Comparison of ENCODE assay signal across 9 mouse cellular contexts in the genomic region with DNA sequence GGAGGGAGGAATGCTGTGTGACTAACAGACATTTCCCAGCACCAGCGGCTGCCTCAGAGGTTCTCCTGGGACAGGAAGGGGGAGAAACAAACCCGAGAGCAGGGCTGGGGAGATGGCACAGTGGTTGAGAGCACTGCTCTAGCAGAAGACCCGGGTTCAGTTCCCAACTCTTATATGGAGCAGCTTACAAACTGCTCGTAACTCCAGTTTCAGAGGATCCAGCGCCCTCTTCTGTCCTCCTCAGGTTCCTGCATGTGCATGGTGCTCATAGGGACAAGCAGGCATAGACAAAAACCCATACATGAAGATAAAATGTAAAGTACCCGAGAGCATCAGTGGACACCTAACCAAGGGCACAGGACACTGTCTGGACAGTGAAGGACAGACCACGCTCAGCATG. TPM values are rescaled to one million over a fixed set of nuclear protein-coding genes. Genes with fewer than 3 reads are reported as not detected.
DNase-seq lines count a peak whose midpoint lies in the region; ATAC-seq and TF ChIP-seq lines count a peak whose summit lies in the region.
"Had no signal": no experiment of that assay in that cellular context is flagged by ENCODE, and none has a peak within 500 bp of the region (broad histone marks: within the 10 kb centered on the region; RNA-seq: fewer than 3 reads in every experiment).

No protein-coding gene starts in this region.

- H3K79me2 ChIP-seq in liver, adult 2 months (ENCODE audit: control insufficient read depth, insufficient read depth, low read length), result no peaks in the 10 kb centered on the region

- H3K27ac ChIP-seq in liver, adult 2 months (replicated peaks; ENCODE audit: insufficient read depth, low read depth, low read length), result no peak overlapping the region
- H3K27ac ChIP-seq in liver, embryonic 12.5 days, result no peak overlapping the region
- H3K27ac ChIP-seq in embryonic facial prominence, embryonic 10.5 days (replicated peaks), result no peak overlapping the region
- no peak overlapping the region for H3K27ac ChIP-seq in midbrain, embryonic 13.5 days
- no peak overlapping the region for H3K27ac ChIP-seq in intestine, embryonic 15.5 days

- ATAC-seq in liver, embryonic 12.5 days, result no peak
- ATAC-seq in midbrain, embryonic 13.5 days, result peak; percentile 20; the same call in 1 of the 2 replicates
- no peak for ATAC-seq in erythroid progenitor cell, adult 5-6 weeks (replicated peaks; ENCODE audit: low FRiP score, poor library complexity, severe bottlenecking)
- no peak for ATAC-seq in intestine, embryonic 15.5 days

- H3K36me3 ChIP-seq in liver, adult 2 months (ENCODE audit: control insufficient read depth, insufficient read depth, low read length), result no peaks in the 10 kb centered on the region
- no peaks in the 10 kb centered on the region for H3K36me3 ChIP-seq in liver, embryonic 12.5 days
- H3K36me3 ChIP-seq in embryonic facial prominence, embryonic 10.5 days (replicated peaks), result no peaks in the 10 kb centered on the region
- H3K36me3 ChIP-seq in midbrain, embryonic 13.5 days, result no peaks in the 10 kb centered on the region
- no peaks in the 10 kb centered on the region for H3K36me3 ChIP-seq in intestine, embryonic 15.5 days

- peak; percentile 66 for TF ChIP-seq CTCF in liver, adult 2 months (IDR thresholded peaks at IDR 0.05; ENCODE audit: low read depth, low read length)

- peaks cover 4% of the 10 kb centered on the region; the same call in 1 of the 2 replicates for H3K27me3 ChIP-seq in liver, adult 2 months (ENCODE audit: control insufficient read depth, insufficient read depth, low read length)
- H3K27me3 ChIP-seq in liver, embryonic 12.5 days (replicated peaks), result peaks cover 85% of the 10 kb centered on the region
- H3K27me3 ChIP-seq in embryonic facial prominence, embryonic 10.5 days (replicated peaks; ENCODE audit: low read depth, poor library complexity, severe bottlenecking), result peaks cover 36% of the 10 kb centered on the region
- no peaks in the 10 kb centered on the region for H3K27me3 ChIP-seq in midbrain, embryonic 13.5 days
- peaks cover 4% of the 10 kb centered on the region; the same call in 1 of the 2 replicates for H3K27me3 ChIP-seq in intestine, embryonic 15.5 days (replicated peaks)

- H3K9ac ChIP-seq in liver, adult 2 months (ENCODE audit: low read depth, low read length), result no peak overlapping the region
- H3K9ac ChIP-seq in liver, embryonic 12.5 days, result no peak overlapping the region
- H3K9ac ChIP-seq in midbrain, embryonic 13.5 days (replicated peaks), result no peak overlapping the region
- no peak overlapping the region for H3K9ac ChIP-seq in intestine, embryonic 15.5 days

- H3K4me1 ChIP-seq in liver, adult 2 months (ENCODE audit: control insufficient read depth, insufficient read depth, low read length), result no peaks in the 10 kb centered on the region
- H3K4me1 ChIP-seq in liver, embryonic 12.5 days, result peaks cover 9% of the 10 kb centered on the region; the same call in 1 of the 2 replicates
- peaks cover 73% of the 10 kb centered on the region for H3K4me1 ChIP-seq in embryonic facial prominence, embryonic 10.5 days
- peaks cover 76% of the 10 kb centered on the region for H3K4me1 ChIP-seq in midbrain, embryonic 13.5 days (replicated peaks)
- H3K4me1 ChIP-seq in intestine, embryonic 15.5 days (replicated peaks), result 0 out of 2 replicates have a peak, but pooled peaks cover 8% of the 10 kb centered on the region

- no peak for TF ChIP-seq POLR2A in liver, adult 2 months (IDR thresholded peaks at IDR 0.05; ENCODE audit: extremely low read depth, insufficient read depth, low read length)

- peak; percentile 54 to 85 for DNase-seq in adrenal gland, adult (ENCODE audit: inconsistent age in 2 of 2, low spot score in 1 of 2)
- no peak for DNase-seq in adrenal gland, adult 8-10 months
- DNase-seq in liver, adult 2 months (ENCODE audit: extremely low read depth, low read depth, low spot score), result peak; percentile 55
- peak; percentile 58 for DNase-seq in embryonic facial prominence, embryonic 10.5 days (ENCODE audit: low spot score)

- WGBS in liver, adult 2 months, result 15% methylated on average over 7 of the region's 7 CpGs
- WGBS in liver, embryonic 12.5 days (ENCODE audit: insufficient replicate concordance), result 9% methylated on average over 7 of the region's 7 CpGs
- WGBS in embryonic facial prominence, embryonic 10.5 days, result 18% methylated on average over 7 of the region's 7 CpGs
- WGBS in midbrain, embryonic 13.5 days, result 19% methylated on average over 7 of the region's 7 CpGs
- WGBS in intestine, embryonic 15.5 days, result 19% methylated on average over 7 of the region's 7 CpGs

- no peak overlapping the region for H3K4me2 ChIP-seq in liver, embryonic 12.5 days
- no peak overlapping the region for H3K4me2 ChIP-seq in midbrain, embryonic 13.5 days (replicated peaks)
- no peak overlapping the region for H3K4me2 ChIP-seq in intestine, embryonic 15.5 days (replicated peaks)

- no peaks in the 10 kb centered on the region for H3K9me3 ChIP-seq in liver, embryonic 12.5 days (replicated peaks)
- no peaks in the 10 kb centered on the region for H3K9me3 ChIP-seq in embryonic facial prominence, embryonic 10.5 days
- H3K9me3 ChIP-seq in midbrain, embryonic 13.5 days, result no peaks in the 10 kb centered on the region
- no peaks in the 10 kb centered on the region for H3K9me3 ChIP-seq in intestine, embryonic 15.5 days

- H3K4me3 ChIP-seq in liver, adult 2 months (ENCODE audit: insufficient read depth, low read depth, low read length), result no peak overlapping the region
- no peak overlapping the region for H3K4me3 ChIP-seq in liver, embryonic 12.5 days
- H3K4me3 ChIP-seq in embryonic facial prominence, embryonic 10.5 days, result no peak overlapping the region
- no peak overlapping the region for H3K4me3 ChIP-seq in midbrain, embryonic 13.5 days (replicated peaks)
- H3K4me3 ChIP-seq in intestine, embryonic 15.5 days (replicated peaks), result no peak overlapping the region

RNA-seq across cellular contexts. Expression of gene Gm10188, which starts 18.6 kb away (rescaled TPM):
- not detected for total RNA-seq in adrenal gland, adult 8-10 months (2022)
- total RNA-seq in liver, adult 2 months (2014; rRNA removed), result not detected in 2 replicates
- polyA plus RNA-seq in liver, adult 2 months (2012; rRNA removed), result not detected in 2 replicates
- polyA plus RNA-seq in liver, embryonic 12.5 days (2016; fragmentation: Nextera tagmentation; extraction: Ambion mirVana), result not detected in 2 replicates
- polyA plus RNA-seq in embryonic facial prominence, embryonic 10.5 days (2016; fragmentation: Nextera tagmentation; extraction: Ambion mirVana), result not detected in 2 replicates
- 0.58 and 1.1 TPM in 2 replicates for polyA plus RNA-seq in midbrain, embryonic 13.5 days (2015; fragmentation: Nextera tagmentation; extraction: Ambion mirVana)
- not detected in 2 replicates for total RNA-seq in erythroid progenitor cell, adult 5-6 weeks (2015; ENCODE audit: low replicate concordance)
- not detected in 2 replicates for total RNA-seq in erythroid progenitor cell, adult 5-6 weeks (2017; ENCODE audit: low replicate concordance)
- not detected in 2 replicates for polyA plus RNA-seq in intestine, embryonic 15.5 days (2015; fragmentation: Nextera tagmentation; extraction: Ambion mirVana)
- polyA plus RNA-seq: large intestine, adult 2 months had no signal

RNA-seq across cellular contexts. Expression of gene AC124108.1, which starts 19.7 kb away (rescaled TPM):
- total RNA-seq in adrenal gland, adult 8-10 months (2022), result under 1 TPM; 0.10 to 0.17 (median 0.14) TPM
- not detected in 2 replicates for total RNA-seq in liver, adult 2 months (2014; rRNA removed)
- not detected in 2 replicates for polyA plus RNA-seq in liver, adult 2 months (2012; rRNA removed)
- polyA plus RNA-seq in liver, embryonic 12.5 days (2016; fragmentation: Nextera tagmentation; extraction: Ambion mirVana), result not detected in 2 replicates
- polyA plus RNA-seq in embryonic facial prominence, embryonic 10.5 days (2016; fragmentation: Nextera tagmentation; extraction: Ambion mirVana), result 1.00 and 1.4 TPM in 2 replicates
- polyA plus RNA-seq in midbrain, embryonic 13.5 days (2015; fragmentation: Nextera tagmentation; extraction: Ambion mirVana), result 5.6 and 6.1 TPM in 2 replicates
- total RNA-seq in erythroid progenitor cell, adult 5-6 weeks (2015; ENCODE audit: low replicate concordance), result not detected in 2 replicates
- total RNA-seq in erythroid progenitor cell, adult 5-6 weeks (2017; ENCODE audit: low replicate concordance), result not detected in 2 replicates
- 0.03 and 0.08 TPM in 2 replicates for polyA plus RNA-seq in intestine, embryonic 15.5 days (2015; fragmentation: Nextera tagmentation; extraction: Ambion mirVana)
- polyA plus RNA-seq: large intestine, adult 2 months had no signal

RNA-seq across cellular contexts. Expression of gene Lemd1, which starts 19.7 kb away (rescaled TPM):
- under 1 TPM in 3 of 4 experiments, not detected in 1; 0.31 to 0.46 (median 0.46) TPM for total RNA-seq in adrenal gland, adult 8-10 months (2022)
- not detected in 2 replicates for total RNA-seq in liver, adult 2 months (2014; rRNA removed)
- not detected in 2 replicates for polyA plus RNA-seq in liver, adult 2 months (2012; rRNA removed)
- polyA plus RNA-seq in liver, embryonic 12.5 days (2016; fragmentation: Nextera tagmentation; extraction: Ambion mirVana), result not detected in 2 replicates
- polyA plus RNA-seq in embryonic facial prominence, embryonic 10.5 days (2016; fragmentation: Nextera tagmentation; extraction: Ambion mirVana), result 1.9 and 2.0 TPM in 2 replicates
- polyA plus RNA-seq in midbrain, embryonic 13.5 days (2015; fragmentation: Nextera tagmentation; extraction: Ambion mirVana), result 19.5 and 22.5 TPM in 2 replicates
- not detected in 2 replicates for total RNA-seq in erythroid progenitor cell, adult 5-6 weeks (2015; ENCODE audit: low replicate concordance)
- not detected in 2 replicates for total RNA-seq in erythroid progenitor cell, adult 5-6 weeks (2017; ENCODE audit: low replicate concordance)
- polyA plus RNA-seq in intestine, embryonic 15.5 days (2015; fragmentation: Nextera tagmentation; extraction: Ambion mirVana), result 0.43 and 0.58 TPM in 2 replicates
